Mouse (Mus musculus): ENCODE data around the gene Sfmbt2. TPM values are rescaled to one million over a fixed set of nuclear protein-coding genes. Genes with fewer than 3 reads are reported as not detected.

The Sfmbt2 gene
- total and polyA plus RNA-seq, 3 experiments: 0.06 to 0.39 (median 0.25) TPM

- Histone ChIP-seq H3K27me3 (ENCODE audit: control insufficient read depth, insufficient read depth, low read length) (no peaks in the 10 kb centered on the region), H3K4me1 (ENCODE audit: control insufficient read depth, insufficient read depth, low read length) (no peaks in the 10 kb centered on the region), H3K79me2 (replicated peaks; ENCODE audit: control insufficient read depth, insufficient read depth, low read length) (no peaks in the 10 kb centered on the region), H3K9ac (ENCODE audit: low read depth, low read length) (no peak overlapping the region), H3K36me3 (ENCODE audit: control insufficient read depth, insufficient read depth, low read length) (no peaks in the 10 kb centered on the region), H3K4me3 (no peak overlapping the region), H3K27ac (no peak overlapping the region)
- TF ChIP-seq EP300 (IDR thresholded peaks at IDR 0.05; ENCODE audit: insufficient read depth, low read depth, low read length): no peak
- intact Hi-C loops (cut with DNase I): no loop called here
- WGBS: 76% methylated on average over 5 of the region's 5 CpGs
- DNase-seq: no peak
Measured at GRCm38 (mm10) chr2:10521719-10522415, 151.6 kb downstream of the Sfmbt2 start.

- Histone ChIP-seq H3K79me2 (replicated peaks; ENCODE audit: control insufficient read depth, insufficient read depth, low read length) (no peaks in the 10 kb centered on the region), H3K4me1 (ENCODE audit: control insufficient read depth, insufficient read depth, low read length) (no peaks in the 10 kb centered on the region), H3K27ac (no peak overlapping the region), H3K36me3 (ENCODE audit: control insufficient read depth, insufficient read depth, low read length) (no peaks in the 10 kb centered on the region), H3K4me3 (no peak overlapping the region), H3K9ac (ENCODE audit: low read depth, low read length) (no peak overlapping the region), H3K27me3 (ENCODE audit: control insufficient read depth, insufficient read depth, low read length) (no peaks in the 10 kb centered on the region)
- intact Hi-C loops (cut with DNase I): no loop called here
- WGBS: 91% methylated on average over 7 of the region's 7 CpGs
- no peak for DNase-seq
- no peak for TF ChIP-seq EP300 (IDR thresholded peaks at IDR 0.05; ENCODE audit: insufficient read depth, low read depth, low read length)
- no peak for TF ChIP-seq POLR2A (IDR thresholded peaks at IDR 0.05; ENCODE audit: insufficient read depth, low read depth, low read length)
- TF ChIP-seq CTCF (IDR thresholded peaks at IDR 0.05): no peak
Measured at GRCm38 (mm10) chr2:10525622-10526021, 155.3 kb downstream of the Sfmbt2 start.

- no peak for DNase-seq
- Histone ChIP-seq H3K79me2 (replicated peaks; ENCODE audit: control insufficient read depth, insufficient read depth, low read length) (no peaks in the 10 kb centered on the region), H3K4me3 (no peak overlapping the region), H3K4me1 (ENCODE audit: control insufficient read depth, insufficient read depth, low read length) (no peaks in the 10 kb centered on the region), H3K9ac (ENCODE audit: low read depth, low read length) (no peak overlapping the region), H3K27ac (no peak overlapping the region), H3K27me3 (ENCODE audit: control insufficient read depth, insufficient read depth, low read length) (no peaks in the 10 kb centered on the region), H3K36me3 (ENCODE audit: control insufficient read depth, insufficient read depth, low read length) (no peaks in the 10 kb centered on the region)
- 83% methylated on average over 4 of the region's 4 CpGs for WGBS
- no peak for TF ChIP-seq CTCF (IDR thresholded peaks at IDR 0.05)
- no peak for TF ChIP-seq POLR2A (IDR thresholded peaks at IDR 0.05; ENCODE audit: insufficient read depth, low read depth, low read length)
- TF ChIP-seq EP300 (IDR thresholded peaks at IDR 0.05; ENCODE audit: insufficient read depth, low read depth, low read length): no peak
- intact Hi-C loops (cut with DNase I): no loop called here
Measured at GRCm38 (mm10) chr2:10541762-10542161, 171.5 kb downstream of the Sfmbt2 start.

- H3K79me2 ChIP-seq (replicated peaks; ENCODE audit: control insufficient read depth, insufficient read depth, low read length): no peaks in the 10 kb centered on the region
- H3K9ac ChIP-seq (ENCODE audit: low read depth, low read length): no peak overlapping the region
- H3K4me1 ChIP-seq (ENCODE audit: control insufficient read depth, insufficient read depth, low read length): no peaks in the 10 kb centered on the region
- H3K27me3 ChIP-seq (ENCODE audit: control insufficient read depth, insufficient read depth, low read length): no peaks in the 10 kb centered on the region
- H3K36me3 ChIP-seq (ENCODE audit: control insufficient read depth, insufficient read depth, low read length): no peaks in the 10 kb centered on the region
- no peak for TF ChIP-seq CTCF (IDR thresholded peaks at IDR 0.05)
- TF ChIP-seq POLR2A (IDR thresholded peaks at IDR 0.05; ENCODE audit: insufficient read depth, low read depth, low read length): no peak
- no peak for TF ChIP-seq EP300 (IDR thresholded peaks at IDR 0.05; ENCODE audit: insufficient read depth, low read depth, low read length)
- no peak for DNase-seq
- no peak overlapping the region for H3K27ac ChIP-seq
- intact Hi-C loops (cut with DNase I): no loop called here
- WGBS: 71% methylated on average over 7 of the region's 7 CpGs
- H3K4me3 ChIP-seq: no peak overlapping the region
Measured at GRCm38 (mm10) chr2:10542388-10542787, 172.1 kb downstream of the Sfmbt2 start.

GRCm38 (mm10) chr2:10558816-10559215 is 188.5 kb downstream of the Sfmbt2 start:
- no peaks in the 10 kb centered on the region for H3K27me3 ChIP-seq (ENCODE audit: control insufficient read depth, insufficient read depth, low read length)
- WGBS: 86% methylated on average over 1 of the region's 1 CpGs
- no peaks in the 10 kb centered on the region for H3K4me1 ChIP-seq (ENCODE audit: control insufficient read depth, insufficient read depth, low read length)
- H3K4me3 ChIP-seq: no peak overlapping the region
- no peaks in the 10 kb centered on the region for H3K36me3 ChIP-seq (ENCODE audit: control insufficient read depth, insufficient read depth, low read length)
- no peak overlapping the region for H3K9ac ChIP-seq (ENCODE audit: low read depth, low read length)
- no peaks in the 10 kb centered on the region for H3K79me2 ChIP-seq (replicated peaks; ENCODE audit: control insufficient read depth, insufficient read depth, low read length)
- no peak overlapping the region for H3K27ac ChIP-seq
- TF ChIP-seq POLR2A (IDR thresholded peaks at IDR 0.05; ENCODE audit: insufficient read depth, low read depth, low read length) (no peak), EP300 (IDR thresholded peaks at IDR 0.05; ENCODE audit: insufficient read depth, low read depth, low read length) (no peak), CTCF (IDR thresholded peaks at IDR 0.05) (no peak)
- intact Hi-C loops (cut with DNase I): no loop called here
- no peak for DNase-seq

- H3K79me2 ChIP-seq (replicated peaks; ENCODE audit: control insufficient read depth, insufficient read depth, low read length): no peaks in the 10 kb centered on the region
- H3K36me3 ChIP-seq (ENCODE audit: control insufficient read depth, insufficient read depth, low read length): no peaks in the 10 kb centered on the region
- H3K27ac ChIP-seq: no peak overlapping the region
- no peak overlapping the region for H3K9ac ChIP-seq (ENCODE audit: low read depth, low read length)
- intact Hi-C loops (cut with DNase I): no loop called here
- no peak overlapping the region for H3K4me3 ChIP-seq
- WGBS: 74% methylated on average over 3 of the region's 3 CpGs
- H3K27me3 ChIP-seq (ENCODE audit: control insufficient read depth, insufficient read depth, low read length): no peaks in the 10 kb centered on the region
- TF ChIP-seq CTCF (IDR thresholded peaks at IDR 0.05): no peak
- TF ChIP-seq POLR2A (IDR thresholded peaks at IDR 0.05; ENCODE audit: insufficient read depth, low read depth, low read length): no peak
- no peak for TF ChIP-seq EP300 (IDR thresholded peaks at IDR 0.05; ENCODE audit: insufficient read depth, low read depth, low read length)
- DNase-seq: no peak
- H3K4me1 ChIP-seq (ENCODE audit: control insufficient read depth, insufficient read depth, low read length): no peaks in the 10 kb centered on the region
Measured at GRCm38 (mm10) chr2:10565491-10565890, 195.2 kb downstream of the Sfmbt2 start.

Measured in heart, adult 2 months (tissue).